Mouse (Mus musculus): ENCODE results near the gene Ovol2. TPM values are rescaled to one million over a fixed set of nuclear protein-coding genes. Genes with fewer than 3 reads are reported as not detected.
"Not testable (repeated sequence)": the region's sequence is repeated elsewhere in the genome, so short reads cannot be mapped to it uniquely, and the experiment has no call there.

Ovol2 gene
- total RNA-seq (2017): not detected in 2 replicates

DNA sequence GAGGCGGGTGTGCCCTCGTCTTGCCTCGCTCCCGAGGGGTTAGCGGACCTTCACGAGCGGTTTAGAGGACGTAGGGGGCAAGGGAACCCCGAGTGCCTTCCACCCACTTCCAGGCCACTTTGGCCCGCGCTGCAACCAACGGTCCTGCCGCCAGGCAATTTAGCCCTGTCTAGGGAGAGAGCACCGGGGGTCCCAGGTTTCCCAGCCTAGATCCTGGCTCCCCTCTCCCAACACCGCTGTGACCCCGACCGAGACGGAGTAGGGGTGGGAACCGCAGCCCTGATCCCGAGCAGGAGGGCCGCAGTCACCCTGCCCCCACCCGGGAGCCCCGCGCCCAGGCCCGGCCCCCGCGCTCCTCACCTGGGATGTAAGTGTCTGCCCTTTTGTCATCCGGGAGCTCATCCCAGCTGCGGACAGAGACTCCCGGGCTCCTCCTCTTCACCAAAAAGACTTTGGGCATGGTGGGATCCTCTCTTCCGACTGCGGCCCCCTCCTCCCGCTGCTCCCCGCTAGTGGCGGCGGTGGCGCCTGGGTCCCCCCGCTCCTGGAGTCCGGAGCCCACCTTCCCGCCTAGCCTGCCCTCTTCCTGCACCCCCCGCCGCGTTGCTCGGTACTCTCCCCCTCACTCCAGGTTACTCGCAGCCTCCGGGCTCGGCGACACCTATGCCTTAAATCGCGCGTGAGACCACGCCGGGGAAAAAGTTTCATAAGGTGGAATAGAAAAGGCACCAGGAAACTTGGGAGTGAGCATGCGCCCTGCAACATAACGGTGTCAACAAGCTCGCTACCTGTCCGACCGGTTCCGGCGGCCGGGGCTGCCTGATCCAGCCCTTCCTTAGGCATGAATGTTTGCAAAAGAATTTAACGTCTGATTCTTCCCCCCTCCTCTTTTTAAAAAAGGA, at the start of gene Ovol2:
Gene Ovol2, minus strand, starts transcription at position 746 of the 902 bp plus-strand sequence.
- ATAC-seq (replicated peaks; ENCODE audit: low read depth, poor library complexity, severe bottlenecking): peak; percentile 13; the same call in 1 of the 2 replicates

GRCm38 (mm10) chr2:144381741-144382140, 49.8 kb upstream of the Ovol2 start:
- no peak for ATAC-seq (replicated peaks; ENCODE audit: low read depth, poor library complexity, severe bottlenecking)

GRCm38 (mm10) chr2:144381293-144381692, 49.3 kb upstream of the Ovol2 start:
- no peak for ATAC-seq (replicated peaks; ENCODE audit: low read depth, poor library complexity, severe bottlenecking)

DNA sequence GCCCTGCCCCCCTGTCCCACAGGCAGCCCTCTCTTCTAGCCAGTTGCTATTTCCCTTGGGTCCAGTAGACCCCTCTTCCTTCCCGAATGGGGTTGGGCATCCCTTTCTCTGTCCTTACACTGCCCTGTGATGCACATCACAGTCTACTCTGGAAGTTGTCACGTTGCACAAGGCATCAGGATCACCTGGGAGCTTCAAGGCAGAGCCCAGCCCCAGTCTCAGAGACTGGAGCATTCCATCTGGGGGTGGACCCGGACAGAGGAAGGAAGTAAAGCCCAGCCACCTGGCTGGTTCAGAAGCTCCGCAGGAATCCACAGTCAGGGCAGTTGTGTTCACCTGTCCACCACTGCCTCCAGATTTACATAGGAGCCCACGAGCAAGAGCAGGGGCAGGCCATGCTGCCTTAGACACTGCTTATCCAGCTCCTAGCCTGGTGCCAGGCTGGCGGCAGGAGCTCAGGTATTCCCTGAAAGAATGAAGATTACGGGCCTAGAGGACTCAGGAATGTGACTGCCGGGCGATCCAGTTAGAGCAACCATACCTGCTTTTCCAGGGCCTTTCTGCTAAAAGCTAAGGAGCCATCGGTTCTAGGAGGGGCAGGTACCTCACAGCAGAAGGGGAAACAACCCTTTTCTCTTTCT, 43.2 kb upstream of the Ovol2 start:
- no peak for ATAC-seq (replicated peaks; ENCODE audit: low read depth, poor library complexity, severe bottlenecking)

DNA sequence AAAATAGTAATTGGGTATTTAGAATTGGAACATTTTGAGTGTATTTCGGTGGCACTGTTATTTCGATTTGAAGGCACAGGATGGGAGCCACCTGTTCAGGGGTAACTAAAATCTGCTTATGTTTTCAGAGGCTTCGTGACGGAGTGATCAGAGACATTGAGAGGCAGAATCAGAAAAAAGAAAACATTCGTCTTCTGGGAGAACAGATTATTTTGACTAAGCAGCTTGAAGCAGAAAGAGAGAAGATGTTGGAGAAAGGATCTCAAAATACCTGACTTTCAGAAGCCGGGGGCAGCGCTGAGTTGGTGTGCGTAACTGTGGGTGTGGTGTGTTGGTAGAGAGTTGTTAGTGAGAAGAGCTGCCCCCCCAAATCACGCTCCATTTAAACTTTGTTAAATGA, 41.1 kb upstream of the Ovol2 start:
- ATAC-seq (replicated peaks; ENCODE audit: low read depth, poor library complexity, severe bottlenecking): no peak

GRCm38 (mm10) chr2:144371566-144371965, 39.6 kb upstream of the Ovol2 start:
- no peak for ATAC-seq (replicated peaks; ENCODE audit: low read depth, poor library complexity, severe bottlenecking)

- peak; percentile 13 for ATAC-seq (replicated peaks; ENCODE audit: low read depth, poor library complexity, severe bottlenecking)
These were observed 37.6 kb upstream of the Ovol2 start for GRCm38 (mm10) chr2:144369511-144369910.

DNA sequence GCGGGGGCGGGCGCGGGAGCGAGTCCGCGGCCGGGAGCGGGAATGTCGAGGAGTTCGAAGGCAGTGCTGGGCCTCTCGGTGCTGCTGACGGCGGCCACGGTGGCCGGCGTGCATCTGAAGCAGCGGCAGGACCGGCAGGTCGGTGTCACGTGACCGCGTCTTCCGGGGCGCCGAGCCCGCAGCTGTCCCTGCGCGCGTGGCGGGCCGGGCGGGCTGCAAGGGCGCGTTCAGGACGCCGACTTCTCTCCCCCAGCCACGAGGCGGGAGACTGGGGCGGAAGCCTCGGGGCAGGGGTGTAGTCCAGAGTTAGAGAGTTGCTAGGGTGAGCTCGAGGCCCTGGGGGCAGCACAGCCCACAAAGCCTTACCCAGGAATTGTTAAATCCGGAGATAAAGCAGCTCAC, 37.1 kb upstream of the Ovol2 start:
- peak; percentile 66 for ATAC-seq (replicated peaks; ENCODE audit: low read depth, poor library complexity, severe bottlenecking)

- peak; percentile 97 for ATAC-seq (replicated peaks; ENCODE audit: low read depth, poor library complexity, severe bottlenecking)
These were observed 36.6 kb upstream of the Ovol2 start, which contains the start of the genes Kat14 and Pet117 for GRCm38 (mm10) chr2:144368400-144369019. Kat14 (plus strand) TSS chr2:144368983. Pet117 (plus strand) TSS chr2:144368996.

- ATAC-seq (replicated peaks; ENCODE audit: low read depth, poor library complexity, severe bottlenecking): no peak
These were observed 20.9 kb upstream of the Ovol2 start for GRCm38 (mm10) chr2:144352843-144353242.

DNA sequence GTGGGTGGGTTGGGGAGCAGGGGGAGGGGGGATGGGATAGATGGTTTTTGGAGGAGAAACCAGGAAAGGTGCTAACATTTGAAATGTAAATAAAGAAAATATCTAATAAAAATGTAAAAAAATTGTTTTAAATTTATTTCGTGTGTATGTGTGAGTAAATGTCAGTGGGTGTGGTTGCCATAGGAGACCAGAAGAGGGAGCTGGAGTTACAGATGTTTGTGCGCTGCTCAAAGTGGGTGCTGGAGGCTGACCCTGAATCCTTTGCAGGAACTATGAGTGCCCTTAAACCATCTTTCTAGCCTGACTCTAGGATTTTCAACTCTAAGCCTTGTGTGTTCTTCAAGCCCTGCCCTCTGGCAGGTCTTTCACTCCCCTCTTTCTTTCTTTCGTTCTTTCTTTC, 16.6 kb upstream of the Ovol2 start:
- ATAC-seq (replicated peaks; ENCODE audit: low read depth, poor library complexity, severe bottlenecking): peak; percentile 72

DNA sequence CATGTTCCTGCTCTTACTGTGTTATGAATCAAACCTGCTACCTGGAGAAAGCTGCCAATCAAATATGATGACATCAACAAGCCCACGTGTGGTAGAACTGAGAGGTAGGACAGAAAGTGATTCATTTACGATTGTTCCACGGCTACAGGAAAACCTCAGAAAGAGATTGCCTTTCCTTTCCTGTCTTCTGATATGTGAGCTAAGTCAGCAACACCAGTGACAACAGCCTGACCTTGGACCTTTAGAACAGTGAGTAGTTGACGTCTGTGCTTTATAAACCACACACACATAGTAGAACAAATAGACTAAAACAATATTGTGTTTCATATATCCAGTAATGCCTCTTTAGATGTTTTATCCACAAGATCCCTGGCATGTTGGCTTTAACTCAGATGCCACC, 11.2 kb upstream of the Ovol2 start:
- no peak for ATAC-seq (replicated peaks; ENCODE audit: low read depth, poor library complexity, severe bottlenecking)

DNA sequence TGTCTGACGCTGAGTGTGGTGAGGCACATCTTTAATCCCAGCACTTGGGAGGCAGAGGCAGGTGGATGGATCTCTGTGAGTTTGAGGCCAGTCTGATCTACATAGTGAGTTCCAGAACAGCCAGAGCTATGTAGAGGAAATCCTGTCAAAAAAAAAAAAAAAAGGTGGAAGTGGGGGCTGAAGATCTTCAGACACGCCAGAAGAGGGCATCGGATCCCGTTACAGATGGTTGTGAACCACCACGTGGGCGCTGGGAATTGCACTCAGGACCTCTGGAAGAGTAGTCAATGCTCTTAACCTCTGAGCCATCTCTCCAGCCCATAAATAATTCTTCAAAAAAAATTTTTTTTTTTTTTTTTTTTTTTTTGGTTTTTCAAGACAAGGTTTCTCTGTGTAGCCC, 6.2 kb upstream of the Ovol2 start:
- not testable (repeated sequence) for ATAC-seq (replicated peaks; ENCODE audit: low read depth, poor library complexity, severe bottlenecking)

GRCm38 (mm10) chr2:144337701-144338100, 5.8 kb upstream of the Ovol2 start:
- ATAC-seq (replicated peaks; ENCODE audit: low read depth, poor library complexity, severe bottlenecking): peak; percentile 84

- ATAC-seq (replicated peaks; ENCODE audit: low read depth, poor library complexity, severe bottlenecking): peak; percentile 57
These were observed 5.3 kb upstream of the Ovol2 start for GRCm38 (mm10) chr2:144337230-144337629.

- ATAC-seq (replicated peaks; ENCODE audit: low read depth, poor library complexity, severe bottlenecking): peak; percentile 19; the same call in 1 of the 2 replicates
These were observed 1.3 kb upstream of the Ovol2 start for GRCm38 (mm10) chr2:144333138-144333842.

- ATAC-seq (replicated peaks; ENCODE audit: low read depth, poor library complexity, severe bottlenecking): no peak
These were observed 540 bp upstream of the Ovol2 start for GRCm38 (mm10) chr2:144332486-144332885.

DNA sequence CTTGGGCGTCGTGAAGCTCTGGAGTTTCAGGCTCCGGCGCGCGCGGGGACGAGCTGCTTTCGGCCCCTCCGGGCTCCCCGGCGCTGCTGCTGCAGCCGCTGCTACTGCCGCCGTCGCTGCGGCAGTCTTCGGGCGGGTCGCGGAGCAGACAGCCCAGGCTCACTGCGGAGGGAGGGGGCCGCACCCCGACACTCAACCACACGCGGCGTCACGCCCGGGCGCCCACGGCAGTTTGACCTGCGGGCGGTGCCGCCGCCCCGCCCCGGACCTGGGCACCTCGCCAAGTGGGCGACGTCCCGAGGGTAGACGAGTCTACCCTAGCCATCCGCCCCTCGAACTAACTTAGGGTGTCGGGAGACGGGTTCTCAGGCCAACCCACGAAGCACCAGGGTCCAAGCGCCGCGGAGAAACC, 980 bp downstream of the Ovol2 start:
- peak; percentile 51 for ATAC-seq (replicated peaks; ENCODE audit: low read depth, poor library complexity, severe bottlenecking)

DNA sequence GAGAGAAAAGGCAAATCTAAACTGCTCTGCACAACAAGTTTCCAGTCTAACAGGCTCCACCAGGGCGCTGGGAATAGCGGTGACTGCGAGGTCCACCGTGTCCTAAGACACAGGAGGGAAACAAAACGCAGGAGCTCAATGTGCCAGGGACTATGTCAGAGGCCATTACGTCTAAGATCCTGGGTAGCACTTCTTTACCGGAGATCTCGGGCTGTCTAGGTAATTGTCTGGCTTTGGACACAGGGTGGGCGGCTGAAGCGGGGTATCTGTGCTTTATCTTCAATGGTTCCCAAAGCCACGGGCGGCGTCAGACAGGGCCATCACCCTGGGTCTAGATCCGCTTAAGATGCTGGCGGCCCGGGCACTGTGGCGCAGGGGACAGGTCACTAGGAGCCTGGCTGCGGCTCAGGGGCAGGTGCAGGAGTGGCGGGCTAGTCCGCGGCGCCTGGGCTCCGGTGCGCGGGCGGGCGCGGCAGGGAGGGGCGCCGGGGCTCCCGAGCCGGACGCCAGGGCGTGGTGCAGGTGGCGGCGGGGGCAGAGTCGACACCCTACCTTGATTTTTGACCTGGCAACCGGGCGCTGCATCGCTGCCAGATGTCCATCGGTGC, 1.5 kb downstream of the Ovol2 start:
- 0 out of 2 replicates have a peak, but pooled peaks have one; percentile 17 for ATAC-seq (replicated peaks; ENCODE audit: low read depth, poor library complexity, severe bottlenecking)

GRCm38 (mm10) chr2:144329937-144330336, 2.0 kb downstream of the Ovol2 start:
- no peak for ATAC-seq (replicated peaks; ENCODE audit: low read depth, poor library complexity, severe bottlenecking)

All from common myeloid progenitor, adult 5-6 weeks (primary cell).